Mouse (Mus musculus): ENCODE results near the gene 4930519G04Rik.
"Not testable (repeated sequence)": the region's sequence is repeated elsewhere in the genome, so short reads cannot be mapped to it uniquely, and the experiment has no call there.

Gene 4930519G04Rik

DNA sequence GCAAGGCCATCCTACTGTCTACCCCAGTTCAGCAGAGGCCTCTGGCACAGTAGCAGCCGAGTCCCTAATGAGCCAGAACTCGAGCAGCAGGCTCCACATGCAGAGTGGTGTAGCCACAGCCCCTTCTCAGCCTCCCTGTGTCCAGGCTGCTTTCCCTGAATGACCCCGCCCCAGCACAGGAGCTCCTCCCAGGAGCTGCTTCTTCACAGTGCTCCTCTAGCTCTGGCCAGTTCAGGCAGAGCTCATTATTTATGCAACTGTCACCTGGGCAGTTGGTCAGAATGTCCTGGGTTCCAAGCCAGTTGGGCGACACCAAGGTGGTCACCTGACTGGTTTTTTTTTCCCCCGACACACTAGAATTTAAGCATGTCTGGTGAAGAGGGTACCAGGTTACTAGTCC, at the start of gene 4930519G04Rik:
Gene 4930519G04Rik, plus strand, starts transcription at position 301 of the 400 bp plus-strand sequence.
- DNase-seq: not testable (repeated sequence)

DNA sequence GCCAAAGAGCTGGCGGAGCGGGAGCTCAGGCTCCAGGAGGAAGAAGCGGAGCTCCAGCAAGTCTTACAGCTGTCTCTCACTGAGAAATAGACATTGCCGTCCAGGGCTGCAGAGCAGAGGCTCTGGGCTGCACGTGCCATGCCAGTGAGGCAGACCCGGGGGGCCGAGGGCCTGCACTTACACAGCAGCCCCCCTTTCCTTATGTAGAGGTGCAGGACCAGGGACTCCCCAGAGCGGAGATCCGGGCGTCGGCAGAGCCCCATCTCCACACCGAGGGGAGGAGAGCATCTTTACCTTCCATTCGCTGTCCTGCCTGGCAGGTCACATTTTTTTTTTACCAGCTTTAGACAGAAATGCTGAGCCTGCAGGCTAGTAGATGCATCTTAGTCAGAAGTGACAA, 49.1 kb upstream of the 4930519G04Rik start:
- DNase-seq: no peak

DNA sequence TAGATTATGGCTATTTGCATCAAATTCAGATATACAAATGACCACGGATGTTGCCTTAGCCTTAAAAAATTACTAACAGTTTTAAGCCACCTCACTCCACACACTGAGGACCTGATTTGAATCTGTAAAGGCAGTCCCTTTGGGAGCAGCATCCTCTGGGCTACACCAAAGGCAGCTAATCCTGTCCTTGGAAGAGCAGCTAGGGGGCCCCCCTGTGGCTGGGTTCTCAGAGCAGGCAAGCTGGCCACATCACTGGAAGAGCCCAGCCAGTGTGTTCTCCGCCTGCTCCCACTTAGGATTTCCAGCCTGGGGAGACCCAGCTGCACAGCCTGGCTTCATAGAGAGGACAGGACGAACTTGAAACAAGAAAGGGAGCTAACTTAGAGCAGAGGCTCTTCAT, 48.5 kb upstream of the 4930519G04Rik start:
- DNase-seq: no peak

DNA sequence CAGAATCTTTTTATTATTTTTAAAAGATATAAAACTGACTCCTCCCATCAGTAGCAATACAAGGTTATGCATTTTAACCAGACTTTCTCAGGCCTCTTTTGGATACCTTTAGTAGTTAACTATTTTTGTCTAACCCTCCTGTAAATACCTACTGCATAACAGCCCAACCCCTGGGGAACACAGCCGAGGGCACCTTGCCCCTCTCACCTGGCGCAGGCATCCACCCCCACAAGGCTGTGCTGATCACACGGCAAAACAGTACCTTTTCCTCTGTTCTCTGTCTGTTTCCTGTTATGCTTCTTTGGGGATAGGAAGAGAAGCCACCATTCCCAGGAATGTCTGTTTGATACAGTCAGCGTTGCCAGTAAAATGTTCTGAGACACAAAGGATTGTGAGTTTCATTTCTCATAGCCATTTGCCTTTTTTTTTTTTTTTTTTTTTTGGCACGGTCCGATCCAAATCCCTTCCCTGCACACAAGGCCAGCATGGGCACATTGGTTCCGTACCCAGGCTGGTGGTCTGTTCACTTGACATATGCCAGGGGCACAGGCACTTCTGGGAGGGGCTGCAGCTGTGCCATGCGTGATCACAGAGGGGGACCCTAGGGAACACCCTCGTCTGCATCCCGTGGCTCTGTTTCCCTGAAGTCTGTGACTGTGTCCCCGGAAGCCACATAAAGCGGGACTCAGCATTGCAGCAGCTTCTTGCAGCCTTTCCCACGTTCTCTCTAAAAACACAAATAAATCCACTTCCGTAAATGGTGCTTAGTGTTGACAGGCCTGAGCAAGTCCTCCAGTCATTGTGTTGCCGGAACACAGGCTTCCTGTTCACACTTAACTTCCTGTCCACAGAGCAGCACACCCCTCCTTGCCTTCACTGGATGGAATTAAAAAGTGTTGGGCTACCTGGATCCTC, 47.8 kb upstream of the 4930519G04Rik start:
- DNase-seq: no peak

DNA sequence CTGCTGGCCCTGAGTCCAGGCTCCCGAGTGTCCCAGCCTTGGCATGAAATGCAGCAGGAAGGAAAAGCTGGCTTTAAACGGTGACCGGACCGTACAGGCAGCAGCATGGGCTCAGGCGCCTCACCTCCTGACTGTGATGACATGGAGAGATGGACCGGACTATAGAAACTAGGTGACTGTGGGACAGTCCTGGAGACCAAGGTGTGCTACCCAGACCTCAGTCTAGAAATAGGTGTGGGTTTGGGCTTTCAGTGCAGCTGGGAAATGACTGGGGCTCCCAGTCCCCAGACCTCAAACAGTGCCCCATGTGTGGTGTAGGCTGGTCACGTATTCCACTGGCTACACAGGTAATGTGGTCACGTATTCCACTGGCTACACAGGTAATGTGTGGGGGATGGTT, 46.8 kb upstream of the 4930519G04Rik start:
- no peak for DNase-seq

DNA sequence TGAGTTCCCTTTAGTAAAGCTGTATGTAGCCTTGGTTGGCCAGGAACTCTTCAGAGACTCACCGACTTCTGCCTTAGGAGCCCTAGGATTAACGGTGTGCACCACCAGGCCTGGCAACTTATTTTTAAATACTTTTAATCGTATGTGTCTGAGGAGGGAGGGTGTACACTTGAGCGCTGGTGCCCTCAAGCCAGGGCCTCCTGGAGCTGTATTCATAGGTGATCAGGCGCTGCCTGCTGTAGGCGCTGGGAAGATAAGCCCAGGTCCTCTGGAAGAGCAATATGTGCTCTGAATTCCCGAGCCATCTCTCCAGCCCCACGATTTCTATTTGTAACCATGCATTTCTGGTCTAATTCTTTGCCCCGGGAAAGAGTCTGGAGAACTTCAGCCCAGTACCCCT, 46.4 kb upstream of the 4930519G04Rik start:
- DNase-seq: no peak

DNA sequence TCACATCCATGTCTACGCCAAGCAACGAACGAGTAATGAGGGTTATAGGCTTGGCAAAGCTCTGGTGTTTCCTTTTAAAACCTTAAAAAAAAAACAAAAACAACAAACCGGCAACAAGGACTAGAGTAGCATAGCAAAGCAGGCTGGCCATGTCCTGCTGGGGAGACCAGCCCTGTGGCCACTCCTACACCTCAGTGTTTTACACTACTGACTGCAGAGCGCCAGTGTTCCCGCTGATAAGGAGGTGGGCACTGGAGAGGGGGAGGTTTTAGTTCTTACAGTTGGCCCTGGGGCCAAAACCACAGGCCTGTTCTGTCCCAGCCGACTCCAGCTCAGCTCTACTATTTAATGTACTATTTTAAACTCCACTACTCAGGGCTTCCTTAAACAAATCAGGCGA, 46.0 kb upstream of the 4930519G04Rik start:
- DNase-seq: no peak

DNA sequence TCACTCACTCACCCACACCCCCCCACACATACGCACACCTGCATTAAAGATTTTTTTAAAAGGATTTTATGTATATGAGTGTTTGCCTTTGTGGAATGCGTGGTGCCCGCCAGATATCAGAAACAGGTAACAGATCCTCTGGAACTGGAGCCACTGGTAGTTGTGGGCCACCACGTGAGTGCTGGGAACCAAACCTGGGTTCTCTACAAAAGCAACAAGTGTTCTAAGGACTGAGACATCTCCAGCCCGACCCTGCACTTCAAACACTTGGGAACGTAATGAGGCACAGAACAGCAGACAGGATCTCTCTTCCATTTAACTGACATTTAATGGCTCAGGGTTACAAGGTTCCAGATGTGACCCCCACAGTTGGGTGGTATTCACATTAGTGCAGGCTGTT, 45.6 kb upstream of the 4930519G04Rik start:
- no peak for DNase-seq

DNA sequence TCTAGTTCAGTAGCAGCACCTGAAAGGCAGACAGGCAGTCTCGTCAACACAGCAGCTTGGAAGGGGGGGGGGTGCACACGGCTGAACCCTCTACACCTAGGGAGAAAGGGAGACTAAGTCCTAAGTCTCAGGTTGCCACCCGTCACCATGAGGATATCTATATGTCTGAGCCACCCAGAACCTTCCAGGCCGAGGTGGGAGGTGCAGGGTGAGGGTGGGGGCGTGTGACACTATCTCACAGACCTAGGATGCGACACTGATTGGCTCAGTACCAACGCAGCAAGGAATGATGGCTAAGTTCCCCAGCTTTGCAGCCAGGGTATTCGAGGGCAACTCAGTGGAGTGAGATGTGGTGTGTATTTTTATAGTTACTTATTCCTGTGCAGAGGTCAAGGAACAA, 45.1 kb upstream of the 4930519G04Rik start:
- no peak for DNase-seq

DNA sequence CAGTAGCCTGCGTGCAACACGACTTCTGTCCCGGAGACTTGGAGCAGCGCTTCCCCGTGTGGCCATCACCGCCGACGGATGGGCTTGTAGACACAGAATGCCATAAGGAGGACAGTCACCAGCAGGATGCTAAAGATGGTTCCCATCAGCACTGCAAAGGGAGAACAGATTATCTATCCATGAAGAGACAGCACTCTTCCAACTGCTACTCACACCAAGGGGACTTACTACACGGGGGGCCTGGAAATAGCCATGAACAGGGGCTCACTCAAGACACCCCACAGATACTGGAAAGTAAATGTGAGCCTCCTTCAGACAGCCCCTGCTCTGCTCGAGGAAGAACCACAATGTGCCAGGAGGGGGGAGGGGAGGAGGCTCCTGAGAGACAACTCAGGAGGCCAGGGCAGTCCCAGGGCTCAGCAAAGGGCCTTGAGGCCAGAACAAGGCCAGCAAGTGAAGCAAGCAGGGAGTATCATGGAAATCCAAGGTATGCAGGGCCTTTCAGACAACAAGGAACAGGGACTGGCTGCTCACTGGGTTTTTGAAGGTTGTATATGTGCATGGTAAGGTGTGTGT, 44.2 kb upstream of the 4930519G04Rik start:
- DNase-seq: no peak

DNA sequence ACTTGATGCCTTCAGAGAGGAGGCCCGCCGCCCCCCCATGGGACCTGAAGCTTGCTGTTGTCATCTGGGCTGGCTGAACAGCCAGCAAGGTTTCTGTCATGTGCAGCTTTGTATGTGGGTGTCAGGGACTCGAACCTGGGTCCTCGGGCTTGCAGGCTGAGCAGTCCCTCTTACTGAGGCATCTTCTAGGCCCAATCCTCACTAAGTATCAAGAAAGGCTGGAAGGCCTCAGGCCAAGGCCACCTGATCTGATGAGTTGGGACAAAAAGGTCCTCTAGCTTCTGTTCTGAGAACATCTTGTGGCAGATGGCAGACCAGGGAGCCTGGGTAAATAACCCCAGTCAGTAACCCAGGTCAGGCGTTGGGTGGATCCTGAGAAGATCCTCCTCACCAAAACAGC, 43.6 kb upstream of the 4930519G04Rik start:
- no peak for DNase-seq

DNA sequence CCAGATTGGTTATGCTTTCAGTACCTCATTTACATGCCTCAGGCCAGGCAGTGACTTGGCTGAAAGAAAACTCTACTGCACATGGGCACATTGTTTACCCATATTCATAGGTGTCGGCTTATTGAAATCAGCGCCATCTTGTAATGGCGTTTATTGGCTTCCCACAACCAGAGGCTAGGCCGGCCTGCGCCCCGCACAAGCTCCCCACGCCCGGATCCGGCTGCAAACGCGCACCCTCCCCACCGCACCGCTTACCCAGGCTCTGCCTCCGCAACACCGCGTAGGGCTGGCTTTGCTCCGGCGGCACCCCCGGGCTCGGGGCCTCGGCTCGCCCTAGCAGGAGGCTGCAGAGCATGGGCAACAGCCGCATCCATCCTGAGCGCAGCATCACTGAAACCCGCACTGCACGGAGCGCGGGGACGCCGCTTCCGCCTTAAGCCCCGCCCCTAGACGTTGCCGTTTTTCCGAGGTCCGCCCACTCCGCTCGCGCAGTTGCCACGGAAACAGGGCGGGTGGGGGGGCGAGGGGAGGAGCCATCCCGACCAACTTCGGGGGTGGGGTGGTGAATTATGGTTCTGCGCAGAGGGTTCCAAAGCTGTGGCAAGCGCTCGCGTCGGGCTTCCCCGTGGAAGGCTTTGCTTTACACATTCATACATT, 39.8 kb upstream of the 4930519G04Rik start:
- DNase-seq: peak; percentile 66

DNA sequence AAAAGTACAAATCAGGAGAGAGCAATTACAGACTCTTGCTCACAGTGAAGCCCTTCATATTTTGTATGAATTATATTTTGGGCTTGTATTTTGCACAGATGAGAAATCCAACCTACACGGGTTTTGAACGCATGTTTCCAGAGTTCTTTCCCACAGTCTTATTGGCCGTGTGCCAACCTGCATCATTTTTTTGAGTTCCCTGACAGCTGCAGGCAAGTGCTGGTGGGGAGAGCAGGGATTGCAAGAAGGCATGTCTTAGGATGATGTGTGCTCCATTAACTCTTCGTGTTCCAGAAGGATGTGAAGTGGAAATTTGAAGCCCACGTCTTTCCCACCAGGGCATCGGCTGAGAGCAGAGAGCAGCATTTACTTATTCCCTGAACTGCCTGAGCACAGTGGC, 36.9 kb upstream of the 4930519G04Rik start:
- no peak for DNase-seq

DNA sequence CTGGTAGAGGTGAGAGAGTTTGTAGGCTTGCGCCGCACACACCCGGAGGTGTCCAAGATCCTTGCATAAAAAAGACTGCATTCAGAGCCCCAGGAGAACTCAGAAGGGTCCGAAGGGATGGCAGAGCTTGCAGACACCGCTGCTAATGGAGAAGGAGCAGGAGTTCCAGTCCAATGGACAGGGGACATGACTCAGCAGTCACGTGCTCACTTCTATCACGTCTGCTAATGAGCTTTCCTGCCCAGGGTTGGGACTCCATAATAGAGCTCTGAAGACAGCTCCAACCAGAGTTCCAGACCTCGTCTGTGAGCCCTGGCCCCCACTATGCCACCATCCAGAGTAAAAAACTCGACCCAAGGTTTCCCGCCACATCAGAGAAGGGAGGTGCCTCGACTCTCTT, 35.3 kb upstream of the 4930519G04Rik start:
- DNase-seq: peak; percentile 26

DNA sequence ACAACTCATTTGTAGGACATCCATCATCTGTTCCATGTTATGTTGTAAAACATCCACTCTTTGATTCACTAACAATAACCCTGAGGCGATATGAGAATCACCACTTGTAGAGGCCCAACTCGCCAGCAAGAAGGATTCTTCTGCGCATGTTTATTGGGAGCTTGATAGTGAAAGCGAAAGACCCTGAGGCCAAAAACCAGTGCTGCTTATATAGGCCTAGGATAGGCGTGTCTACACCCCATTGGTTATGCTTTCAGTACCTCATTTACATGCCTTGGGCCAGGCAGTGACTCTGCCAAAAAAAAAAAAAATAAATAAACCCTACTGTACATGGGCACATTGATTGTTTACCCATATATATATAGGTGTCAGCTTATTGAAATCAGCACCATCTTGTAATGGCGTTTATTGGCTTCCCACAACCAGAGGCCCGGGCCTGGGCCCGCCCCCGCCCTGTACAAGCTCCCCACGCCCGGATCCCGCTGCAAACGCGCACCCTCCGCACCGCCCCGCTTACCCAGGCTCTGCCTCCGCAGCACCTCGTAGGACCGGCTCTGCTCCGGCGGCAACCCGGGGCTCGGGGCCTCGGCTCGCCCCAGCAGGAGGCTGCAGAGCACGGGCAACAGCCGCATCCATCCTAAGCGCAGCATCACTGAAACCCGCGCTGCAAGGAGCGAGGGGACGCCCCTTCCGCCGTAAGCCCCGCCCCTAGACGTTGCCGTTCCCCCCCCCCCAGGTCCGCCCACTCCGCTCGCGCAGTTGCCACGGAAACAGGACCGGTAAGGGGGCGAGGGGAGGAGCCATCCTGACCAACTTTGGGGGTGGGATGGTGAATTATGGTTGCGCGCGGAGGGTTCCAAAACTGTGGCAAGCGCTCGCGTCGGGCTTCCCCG, 30.4 kb upstream of the 4930519G04Rik start, which contains the start of gene 1500011B03Rik:
Gene 1500011B03Rik, minus strand, starts transcription at position 673 of the 893 bp plus-strand sequence.
- DNase-seq: peak; percentile 31

DNA sequence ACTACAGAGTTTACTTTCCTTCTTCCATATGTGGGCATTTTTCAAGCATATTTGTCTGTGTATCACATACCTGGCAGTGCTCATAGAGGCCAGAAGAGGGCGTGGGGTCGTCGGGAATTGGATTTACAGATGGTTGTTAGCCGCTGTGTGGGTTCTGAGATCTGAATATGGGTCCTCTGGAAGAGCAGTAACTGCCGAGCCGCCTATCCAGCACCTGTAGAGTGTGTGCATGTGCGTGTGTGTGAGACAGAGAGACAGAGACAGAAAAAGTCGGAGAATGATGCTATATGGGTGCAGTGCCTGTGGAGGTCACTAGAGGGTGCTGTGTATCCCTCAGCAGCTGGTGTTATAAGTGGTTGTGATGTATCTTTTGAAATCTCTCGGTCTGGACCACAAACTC, 29.3 kb upstream of the 4930519G04Rik start:
- DNase-seq: peak; percentile 38

DNA sequence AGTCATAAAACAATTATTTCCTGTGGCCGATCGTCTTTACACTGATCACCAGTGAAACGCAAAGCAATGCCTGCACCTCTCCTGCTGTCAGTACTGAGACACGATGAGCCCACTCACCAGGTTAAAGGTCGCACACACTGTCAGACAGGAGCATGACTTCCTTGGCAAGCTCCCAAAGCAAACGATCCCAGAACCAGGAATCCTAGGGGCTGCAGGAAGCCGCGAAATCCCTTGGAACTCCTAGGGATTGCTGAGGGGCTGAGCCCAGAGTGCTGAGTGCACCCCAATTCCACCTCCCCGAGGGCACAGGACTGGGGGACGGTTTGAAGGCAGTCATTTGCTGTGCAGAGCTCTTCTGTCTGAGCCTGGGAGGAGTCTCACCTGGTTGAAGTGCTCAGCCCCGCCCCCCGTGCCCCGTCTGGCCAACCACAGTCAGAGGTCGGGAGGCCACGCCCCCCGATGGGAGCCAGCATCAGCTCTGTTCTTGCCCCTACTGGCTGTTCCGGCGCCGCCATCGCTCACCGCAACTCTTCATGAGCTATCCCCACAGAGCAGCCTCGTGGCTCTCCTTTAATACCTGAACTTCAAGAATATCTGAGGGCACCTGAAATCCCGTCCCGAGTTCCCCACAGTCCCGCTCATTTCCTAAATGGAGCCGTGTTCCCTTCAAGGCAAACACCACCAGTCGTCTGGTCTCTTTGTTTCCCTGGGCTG, 27.3 kb upstream of the 4930519G04Rik start:
- DNase-seq: peak; percentile 81

DNA sequence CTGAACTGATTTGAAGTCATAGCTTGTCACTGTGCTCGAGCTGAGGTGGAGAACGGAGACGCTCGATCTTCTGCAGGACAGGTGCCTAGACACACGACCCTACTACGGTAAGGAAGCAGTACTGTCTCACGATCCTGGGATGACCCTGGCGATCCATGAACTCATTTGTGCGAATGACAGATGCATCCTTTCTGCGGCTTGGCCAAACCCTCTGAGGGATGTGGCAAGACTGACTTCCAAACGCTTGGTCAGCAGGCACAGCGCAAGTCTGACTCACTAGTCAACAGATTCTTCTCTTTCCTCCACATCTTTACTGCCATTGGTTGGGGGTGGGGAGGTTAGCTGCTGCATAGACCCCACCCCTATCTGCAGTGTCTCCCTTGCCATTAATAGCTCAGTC, 26.0 kb upstream of the 4930519G04Rik start:
- DNase-seq: no peak

DNA sequence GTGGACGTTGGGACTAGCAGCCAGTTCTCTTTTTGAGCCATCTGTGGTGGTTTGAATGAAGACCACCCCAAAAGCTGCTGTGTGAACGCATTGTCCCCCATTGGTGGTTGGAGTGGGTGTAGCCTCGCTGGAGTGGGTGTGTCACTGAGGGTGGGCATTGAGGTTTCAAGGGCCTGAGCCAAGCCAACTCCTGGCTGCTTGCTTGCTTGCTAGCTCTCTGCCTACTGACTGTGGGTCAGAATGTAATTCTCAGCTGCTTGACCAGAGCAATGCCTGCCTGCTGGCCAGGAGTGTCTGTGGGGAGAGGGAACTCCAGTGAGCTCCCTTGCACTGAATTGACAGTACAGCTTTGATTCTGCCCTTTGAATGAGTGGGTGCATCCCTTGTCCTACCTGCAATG, 23.7 kb upstream of the 4930519G04Rik start:
- DNase-seq: no peak

DNA sequence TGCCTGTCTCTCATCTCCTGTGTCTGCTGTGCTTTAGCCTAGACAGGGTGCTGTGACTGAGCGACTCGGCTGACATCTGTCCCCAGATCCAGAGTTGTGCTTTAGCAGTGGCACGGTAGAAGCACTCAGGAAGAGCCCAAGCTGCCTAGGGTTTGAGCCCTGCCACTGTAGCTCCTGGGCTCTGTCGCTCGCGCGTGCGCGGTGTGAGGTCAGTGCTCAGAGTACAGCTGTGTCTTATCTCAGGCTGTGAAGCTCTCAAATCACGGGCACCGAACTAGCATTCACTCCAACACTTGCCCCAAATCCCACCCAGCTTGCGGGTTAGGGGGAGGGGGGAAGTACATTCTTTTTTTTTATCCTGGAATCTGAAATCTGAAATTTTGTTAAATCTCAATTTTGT, 16.6 kb upstream of the 4930519G04Rik start:
- DNase-seq: no peak

DNA sequence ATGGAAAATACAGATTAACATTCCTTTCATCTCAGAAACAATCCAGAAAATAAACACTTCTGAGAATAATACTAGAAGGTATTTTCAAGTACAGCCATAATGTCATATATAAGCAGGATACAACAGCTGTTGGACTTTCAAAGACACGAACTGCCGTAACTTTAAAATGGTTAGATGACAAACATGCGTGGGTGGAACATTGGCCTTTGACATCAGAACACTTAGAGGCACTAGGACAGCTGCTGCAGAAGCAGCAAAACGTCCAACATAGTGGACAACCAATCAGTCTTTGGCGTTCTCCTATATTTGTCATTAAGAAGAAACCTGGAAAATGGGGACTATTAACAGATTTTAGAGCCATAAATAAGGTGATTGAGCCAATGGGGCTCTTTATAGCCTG, 13.0 kb upstream of the 4930519G04Rik start:
- not testable (repeated sequence) for DNase-seq

DNA sequence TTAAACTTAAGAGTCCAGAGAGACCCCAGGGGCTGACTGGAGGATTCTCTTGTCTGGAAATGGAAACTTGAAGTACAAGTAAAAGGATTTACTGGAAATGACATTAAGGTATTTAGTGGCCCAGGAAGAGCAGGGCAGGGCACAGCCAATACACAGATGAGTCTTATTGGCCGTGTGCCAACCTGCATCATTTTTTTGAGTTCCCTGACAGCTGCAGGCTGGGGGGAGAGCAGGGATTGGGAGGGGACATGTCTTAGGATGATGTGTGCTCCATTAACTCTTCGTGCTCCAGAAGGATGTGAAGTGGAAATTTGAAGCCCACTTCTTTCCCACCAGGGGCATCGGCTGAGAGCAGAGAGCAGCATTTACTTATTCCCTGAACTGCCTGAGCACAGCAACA, 11.3 kb upstream of the 4930519G04Rik start:
- not testable (repeated sequence) for DNase-seq
